Mouse (Mus musculus) heart, adult 9 months (tissue): Measurements from ENCODE around the gene Ksr2.

Experiments
- DNase-seq, 2 experiments: peaks; one replicate each; pipeline ENCODE4 v3.0.0; 2022; ENCODE audit warnings: low spot score in 2 of 2

Gene Ksr2

GRCm38 (mm10) chr5:117482013-117482412, 68.2 kb downstream of the Ksr2 start:
- DNase-seq: no peak

GRCm38 (mm10) chr5:117485411-117485810, 71.6 kb downstream of the Ksr2 start:
- DNase-seq: no peak

- no peak for DNase-seq
Observed at GRCm38 (mm10) chr5:117486092-117486491, 72.3 kb downstream of the Ksr2 start.

GRCm38 (mm10) chr5:117488155-117488554, 74.4 kb downstream of the Ksr2 start:
- DNase-seq: no peak

- DNase-seq: no peak
Observed at GRCm38 (mm10) chr5:117488670-117489325, 75.0 kb downstream of the Ksr2 start.

- no peak for DNase-seq
Observed at GRCm38 (mm10) chr5:117492933-117493863, 79.4 kb downstream of the Ksr2 start.

- DNase-seq: peak in 1 of 2 experiments; percentile 28
Observed at GRCm38 (mm10) chr5:117493947-117494346, 80.1 kb downstream of the Ksr2 start.

- no peak for DNase-seq
Observed at GRCm38 (mm10) chr5:117497084-117497483, 83.3 kb downstream of the Ksr2 start.

- no peak for DNase-seq
Observed at GRCm38 (mm10) chr5:117502611-117503010, 88.8 kb downstream of the Ksr2 start.

- no peak for DNase-seq
Observed at GRCm38 (mm10) chr5:117504431-117504830, 90.6 kb downstream of the Ksr2 start.

- peak; percentile 20 to 32 for DNase-seq
Observed at GRCm38 (mm10) chr5:117505204-117505603, 91.4 kb downstream of the Ksr2 start.

- DNase-seq: no peak
Observed at GRCm38 (mm10) chr5:117505769-117506168, 92.0 kb downstream of the Ksr2 start.

- peak in 1 of 2 experiments; percentile 19 for DNase-seq
Observed at GRCm38 (mm10) chr5:117506406-117506805, 92.6 kb downstream of the Ksr2 start.

GRCm38 (mm10) chr5:117509511-117510375, 95.9 kb downstream of the Ksr2 start:
- DNase-seq: no peak

GRCm38 (mm10) chr5:117510864-117511263, 97.1 kb downstream of the Ksr2 start:
- DNase-seq: no peak

- DNase-seq: no peak
Observed at GRCm38 (mm10) chr5:117515396-117515795, 101.6 kb downstream of the Ksr2 start.

GRCm38 (mm10) chr5:117515861-117516260, 102.1 kb downstream of the Ksr2 start:
- no peak for DNase-seq

GRCm38 (mm10) chr5:117516597-117516996, 102.8 kb downstream of the Ksr2 start:
- no peak for DNase-seq

- no peak for DNase-seq
Observed at GRCm38 (mm10) chr5:117519858-117520495, 106.2 kb downstream of the Ksr2 start.

- DNase-seq: no peak
Observed at GRCm38 (mm10) chr5:117521156-117521555, 107.4 kb downstream of the Ksr2 start.

GRCm38 (mm10) chr5:117521701-117522100, 107.9 kb downstream of the Ksr2 start:
- no peak for DNase-seq
